In genomic region chr11:54174226-54174625, GRCm38 (mm10) we compare ENCODE assay signal across 20 mouse cellular contexts.
"Had no signal": no experiment of that assay in that cellular context is flagged by ENCODE, and none has a peak within 500 bp of the region (broad histone marks: within the 10 kb centered on the region; RNA-seq: fewer than 3 reads in every experiment).

No protein-coding gene starts in this region.

- H3K9me3 ChIP-seq: liver, embryonic 15.5 days; midbrain, embryonic 13.5 days; neural tube, embryonic 13.5 days; neural tube, embryonic 15.5 days had no signal

- DNase-seq: liver, postnatal 0 days; lung, postnatal 14 days; lung, postnatal 36 days; right cerebral cortex, adult 18-20 months; right cerebral cortex, postnatal 25 days; right cerebral cortex, postnatal 4 days; spleen, adult 18-20 months; thymus, adult 18-20 months; thymus, postnatal 14 days; thymus, postnatal 36 days had no signal

- H3K4me2 ChIP-seq: liver, embryonic 15.5 days; midbrain, embryonic 11.5 days; midbrain, embryonic 13.5 days; neural tube, embryonic 13.5 days; neural tube, embryonic 15.5 days had no signal

- H3K27me3 ChIP-seq: liver, embryonic 15.5 days; midbrain, embryonic 13.5 days; neural tube, embryonic 13.5 days; neural tube, embryonic 15.5 days had no signal

- H3K9ac ChIP-seq: liver, embryonic 15.5 days; liver, postnatal 0 days; midbrain, embryonic 13.5 days; neural tube, embryonic 13.5 days; neural tube, embryonic 15.5 days had no signal

- H3K4me3 ChIP-seq: liver, embryonic 15.5 days; megakaryocyte, embryonic 14.5 days; midbrain, embryonic 13.5 days; myocyte; neural tube, embryonic 13.5 days; neural tube, embryonic 15.5 days had no signal

- ATAC-seq: liver, postnatal 0 days; lung, postnatal 0 days; midbrain, embryonic 13.5 days; midbrain, embryonic 16.5 days had no signal

- H3K27ac ChIP-seq: liver, embryonic 15.5 days; macrophage; midbrain, embryonic 13.5 days; neural tube, embryonic 13.5 days; neural tube, embryonic 15.5 days had no signal

- H3K36me3 ChIP-seq: liver, embryonic 15.5 days; midbrain, embryonic 13.5 days; neural tube, embryonic 13.5 days; neural tube, embryonic 15.5 days had no signal

- H3K4me1 ChIP-seq: liver, embryonic 15.5 days; megakaryocyte, embryonic 14.5 days; neural tube, embryonic 13.5 days; neural tube, embryonic 15.5 days had no signal
